Mouse (Mus musculus): Measurements from ENCODE around the gene Dnmbp.

- TF ChIP-seq CTCF (IDR thresholded peaks at IDR 0.05; ENCODE audit: extremely low read depth, insufficient read depth, low read length) (no peak), POLR2A (IDR thresholded peaks at IDR 0.05; ENCODE audit: extremely low read depth, insufficient read depth, low read length) (no peak)
Observed at GRCm38 (mm10) chr19:43845331-43845908, 94.6 kb downstream of the Dnmbp start.
